Mouse (Mus musculus) urinary bladder, adult 18-20 months (tissue): ENCODE measurements at regions not wholly inside any gene's neighbourhood (a gene's known extent, or its start where the extent isn't known, plus 50 kb on each side); places are given as distances from the start of the nearest gene placed in this dataset.
A peak's percentile ranks its signal among the peaks of the same experiment; 100 is the strongest.

Experiments
- DNase-seq, 2 experiments: peaks; one replicate each; pipeline ENCODE4 v3.0.0; 2022; ENCODE audit warnings: low spot score in 2 of 2, mixed read lengths in 2 of 2

DNA sequence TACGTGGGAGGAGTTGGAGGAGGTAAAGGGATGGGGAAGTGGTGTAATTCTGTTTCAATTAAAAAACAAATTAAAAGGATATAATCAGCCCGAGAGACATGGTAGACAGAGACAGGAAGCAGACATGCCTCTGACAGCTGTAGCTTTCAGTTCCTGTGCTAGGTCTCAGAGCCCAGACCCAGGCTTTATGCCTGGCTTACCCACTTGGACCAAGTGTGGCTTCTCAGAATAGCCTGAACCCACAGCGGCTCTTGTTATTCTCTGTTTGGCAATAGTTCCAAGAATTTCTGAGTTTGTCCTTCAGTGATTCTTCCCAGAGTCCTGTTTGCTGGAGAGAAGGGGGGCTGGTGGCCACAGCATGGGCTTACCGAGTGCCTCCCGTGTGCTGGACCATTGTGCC is 182.4 kb downstream of the Pten start:
- DNase-seq, result no peak

DNA sequence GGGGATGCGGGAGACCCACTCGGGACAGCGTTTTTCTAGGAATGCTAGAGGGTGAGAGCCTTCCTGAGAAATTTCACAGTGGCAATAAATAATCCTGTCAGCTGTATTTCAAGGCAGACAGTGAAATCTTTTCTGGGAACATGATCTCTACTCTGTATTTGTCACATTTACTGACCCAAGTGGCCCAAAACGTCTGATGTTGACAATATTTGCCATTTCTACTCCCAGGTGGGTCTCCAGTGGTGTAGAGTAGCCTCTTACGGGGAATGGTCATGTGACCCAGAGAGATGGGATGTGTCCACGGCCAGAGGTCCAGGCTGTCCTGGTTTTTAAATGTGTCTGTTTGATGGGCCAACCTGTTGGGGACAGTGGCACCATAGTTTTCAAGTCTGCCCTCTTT is 183.5 kb downstream of the Pten start:
- no peak for DNase-seq

DNA sequence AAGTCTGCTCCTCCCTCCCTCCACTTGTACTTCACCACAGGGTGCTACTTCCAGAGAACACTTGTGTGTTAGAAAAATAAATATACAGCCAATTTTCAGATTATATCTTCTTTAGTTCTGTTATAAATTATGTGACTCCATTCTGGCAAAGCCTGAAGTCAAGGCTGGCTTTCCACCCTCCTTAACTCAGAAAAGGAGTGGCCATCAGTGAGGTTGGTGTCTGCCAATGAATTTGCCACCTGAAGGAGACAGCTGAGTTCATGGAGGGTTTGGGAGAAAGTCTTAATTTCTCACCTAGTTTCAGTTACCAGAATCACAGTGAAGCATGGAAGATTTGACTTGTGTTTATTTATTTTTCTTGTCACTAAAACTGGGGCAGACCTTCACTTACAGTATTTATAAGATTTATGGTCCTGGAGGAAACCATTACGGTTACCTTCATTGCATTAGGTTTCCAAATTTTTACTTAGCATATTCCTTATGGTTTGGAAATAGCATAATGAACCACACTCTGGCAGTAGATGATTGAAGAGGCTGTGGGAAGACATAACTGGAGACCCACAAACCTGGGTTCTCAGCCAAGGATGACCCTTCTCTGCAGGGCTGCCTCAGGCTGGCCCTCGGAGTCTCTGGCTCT is 186.4 kb downstream of the Pten start:
- no peak for DNase-seq

DNA sequence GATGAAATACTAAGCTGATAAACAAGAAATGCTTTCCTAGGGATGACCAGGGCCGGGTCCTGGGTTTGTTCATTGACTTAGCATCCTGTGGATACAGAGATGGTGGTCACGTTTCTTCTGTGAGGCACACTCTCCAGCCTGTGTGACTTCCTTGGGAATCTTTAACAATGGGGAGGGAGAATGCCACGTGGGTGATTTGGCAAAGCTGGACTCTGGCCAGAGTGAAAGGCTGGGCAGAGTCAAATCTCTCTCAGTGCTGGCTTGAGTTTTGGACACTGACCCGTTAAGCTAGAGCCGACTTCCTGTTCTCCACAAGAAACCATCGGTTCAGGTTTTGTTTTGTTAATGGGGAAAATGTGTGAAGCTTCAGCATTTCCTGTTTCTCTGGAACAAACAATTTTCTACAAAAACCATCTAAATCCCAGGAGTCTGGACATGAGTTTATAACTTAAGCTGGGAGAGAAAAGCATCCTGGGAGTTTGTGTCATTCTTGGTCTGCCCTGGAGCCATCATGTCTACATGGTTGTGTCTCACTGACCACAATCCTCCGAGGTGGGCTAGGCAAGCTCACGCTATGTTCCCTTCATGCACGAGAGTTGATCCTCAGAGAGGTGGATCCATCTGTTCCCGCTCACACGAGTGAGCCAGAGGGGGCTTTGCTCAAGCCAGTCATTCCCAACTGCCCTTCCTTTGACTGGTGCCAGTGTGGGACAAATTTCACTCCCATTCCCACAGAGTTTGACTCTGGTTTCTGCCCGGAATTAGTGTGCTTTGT is 190.0 kb downstream of the Pten start:
- DNase-seq, result no peak

DNA sequence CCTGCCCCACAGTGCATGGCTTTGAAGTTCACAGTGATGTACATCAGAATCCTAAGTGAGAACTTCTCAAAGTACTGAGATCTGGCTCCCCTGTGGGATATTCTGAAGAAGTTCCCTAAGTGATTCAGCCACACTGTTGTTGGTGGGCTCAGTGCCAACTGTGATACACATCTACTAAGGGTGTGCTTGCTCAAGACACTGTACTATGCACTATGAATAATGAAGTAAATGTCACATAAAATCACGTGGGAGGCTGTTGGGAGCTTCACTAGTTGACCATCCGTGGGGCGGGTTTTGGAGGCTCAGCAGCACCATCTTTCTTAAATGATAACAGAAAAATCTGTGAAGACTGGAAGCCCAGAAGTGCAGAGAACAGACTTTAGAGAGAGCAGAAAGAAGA is 193.0 kb downstream of the Pten start:
- no peak for DNase-seq

DNA sequence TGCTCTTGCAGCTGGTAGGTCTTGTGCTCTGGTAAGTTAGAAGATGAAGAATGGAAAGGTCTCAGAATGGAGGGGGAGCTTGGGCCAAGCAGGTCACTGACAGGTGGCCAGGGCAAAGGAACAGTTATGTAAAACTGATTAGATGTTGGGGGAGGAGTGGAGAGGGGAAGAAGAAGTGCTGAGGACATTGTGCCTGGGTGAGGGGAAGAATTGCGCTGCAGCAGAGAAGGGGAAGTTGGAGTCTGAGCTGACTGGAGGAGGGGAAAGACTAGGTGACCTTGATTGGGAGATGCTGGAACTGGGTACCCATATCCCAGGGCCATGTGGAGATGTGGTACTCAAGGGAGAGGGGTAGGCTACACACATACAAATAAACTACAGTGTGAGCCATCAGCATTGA is 193.5 kb downstream of the Pten start:
- DNase-seq, result no peak

DNA sequence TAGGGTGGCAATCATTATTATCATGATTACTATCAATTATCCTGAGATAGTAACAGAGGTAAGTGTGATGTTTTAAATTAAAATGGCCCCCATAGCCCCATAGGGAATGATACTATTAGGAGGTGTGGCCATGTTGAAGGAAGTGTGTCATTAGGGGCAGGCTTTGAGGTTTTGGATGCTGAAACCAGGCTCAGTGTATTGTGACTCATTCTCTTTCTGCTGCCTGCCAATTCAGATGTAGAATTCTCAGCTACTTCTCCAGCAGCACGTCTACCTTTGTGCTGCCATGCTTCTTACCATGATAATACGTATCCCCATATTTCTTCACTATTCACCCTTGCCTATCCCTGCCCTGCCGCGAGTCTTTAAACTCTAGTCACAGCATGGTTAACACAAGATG is 195.1 kb downstream of the Pten start:
- DNase-seq, result no peak

DNA sequence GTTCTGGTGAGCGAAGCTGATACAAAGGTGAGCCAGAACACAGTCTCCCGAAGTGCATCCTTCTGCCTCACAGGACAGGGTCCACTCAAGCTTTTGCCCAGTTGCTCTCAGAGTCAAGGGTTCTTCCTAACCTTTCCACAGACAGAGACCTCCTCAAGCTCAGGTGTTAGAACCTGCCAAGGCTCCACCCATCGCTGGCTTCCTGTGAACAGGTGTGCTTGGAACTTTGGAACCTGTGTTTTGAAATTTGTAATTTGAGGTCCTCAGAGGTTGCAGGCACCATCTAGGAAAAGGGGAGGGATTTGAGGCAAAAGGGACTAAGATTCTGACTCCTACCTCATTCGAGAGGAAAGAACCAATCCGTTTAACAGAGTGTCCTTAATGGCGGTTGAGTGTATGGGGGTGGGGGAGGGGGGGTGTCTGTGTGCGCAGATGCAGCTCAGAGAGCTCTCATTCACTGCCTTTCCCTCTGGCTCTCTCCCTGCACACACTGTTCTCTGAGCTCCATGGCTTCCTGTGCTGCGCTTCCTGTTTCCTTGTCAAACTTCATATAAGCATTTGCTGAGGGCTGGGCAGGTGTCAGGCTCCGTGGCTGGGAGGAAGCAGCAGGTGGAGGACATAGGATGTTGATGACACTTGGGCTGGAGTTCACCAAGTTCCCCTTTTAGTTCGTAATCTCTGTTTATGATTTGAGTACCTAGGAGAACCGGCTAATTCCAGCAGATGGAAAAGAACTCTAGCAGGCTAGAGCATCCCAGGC is 195.8 kb downstream of the Pten start:
- no peak for DNase-seq

DNA sequence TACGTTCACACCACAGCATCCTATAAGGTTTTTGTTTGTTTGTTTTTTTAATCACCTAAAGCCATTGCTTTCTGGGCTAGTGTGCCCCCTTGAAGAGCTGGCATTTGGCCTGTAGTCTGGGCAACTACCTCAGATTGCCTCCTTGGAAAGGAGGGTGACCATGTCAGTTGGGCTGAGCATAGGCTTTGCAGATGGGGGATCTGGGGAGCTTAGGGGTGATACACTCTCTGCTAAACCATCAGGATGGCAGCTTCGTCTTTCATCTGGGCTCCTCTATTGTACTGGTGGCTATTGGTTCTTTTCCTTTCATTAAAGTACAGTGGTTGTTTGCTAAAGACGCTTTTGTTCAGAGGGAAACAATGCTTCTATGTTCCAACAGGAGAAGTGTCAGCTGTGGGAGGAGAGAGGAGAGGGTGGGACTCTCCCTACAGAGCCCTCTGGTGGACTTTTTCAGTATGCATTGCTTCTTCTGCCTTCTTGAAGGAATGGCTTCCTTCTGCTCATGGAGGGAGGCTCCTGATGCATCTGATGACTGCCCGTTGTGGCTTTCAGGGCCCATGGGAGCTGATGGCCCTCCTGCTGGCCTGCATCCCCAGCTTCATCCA is 196.8 kb downstream of the Pten start:
- peak; percentile 12 to 18 for DNase-seq

DNA sequence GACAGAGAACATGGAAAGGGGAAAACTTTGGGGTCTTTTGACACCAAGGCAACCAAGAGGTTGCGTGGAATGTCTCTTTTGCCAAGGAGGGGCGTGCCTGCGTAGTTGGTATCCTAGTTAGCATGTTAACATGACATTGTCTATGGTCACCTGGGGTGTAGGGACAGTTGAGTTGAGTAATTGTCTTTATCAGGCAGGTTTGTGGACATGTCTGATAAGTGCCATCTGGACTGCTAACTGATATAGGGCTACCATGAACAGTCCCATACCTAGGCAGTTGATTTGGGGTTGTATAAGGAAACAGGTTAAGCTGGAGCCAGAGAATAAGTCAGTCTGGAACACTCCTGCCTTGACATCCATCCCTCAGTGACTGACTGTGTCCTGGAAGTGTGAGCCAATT is 197.6 kb downstream of the Pten start:
- DNase-seq, result no peak

DNA sequence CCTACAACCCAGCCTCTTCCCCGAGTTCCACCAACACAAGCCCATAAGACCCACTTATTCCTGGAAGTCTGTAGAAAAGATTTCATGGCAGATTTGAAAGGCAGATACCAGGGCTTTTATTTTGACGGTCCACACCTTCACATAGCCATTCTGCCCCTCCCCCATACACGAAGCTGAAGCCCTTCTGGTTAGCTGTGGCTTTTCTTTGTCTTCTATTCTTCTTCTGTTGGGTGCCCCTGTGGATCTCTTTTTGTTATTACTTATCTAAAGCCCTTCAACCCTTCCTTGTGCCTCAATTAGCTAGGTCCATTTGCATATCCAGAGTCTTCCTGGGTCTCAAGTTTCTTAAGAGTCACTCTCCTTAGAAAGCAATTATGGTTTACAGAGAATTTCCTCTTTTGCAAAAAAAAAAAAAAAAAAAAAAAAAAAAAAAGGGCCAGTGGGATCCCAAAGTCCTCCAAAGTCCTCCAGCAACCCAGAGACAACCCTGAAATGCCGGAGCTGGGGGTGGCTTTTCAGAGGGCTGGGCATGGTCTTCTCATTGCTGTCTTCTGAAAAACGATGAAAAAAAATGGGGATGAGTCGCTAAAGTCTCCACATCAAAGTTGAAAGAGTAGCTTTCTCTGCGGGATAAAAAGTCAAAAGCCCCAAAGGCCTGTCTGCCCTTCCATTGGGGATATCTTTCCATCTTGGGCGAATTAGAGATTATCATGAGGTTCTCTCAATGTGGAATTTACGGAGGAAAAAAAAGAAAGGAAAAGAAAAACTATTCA is 199.0 kb downstream of the Pten start:
- DNase-seq, result no peak

DNA sequence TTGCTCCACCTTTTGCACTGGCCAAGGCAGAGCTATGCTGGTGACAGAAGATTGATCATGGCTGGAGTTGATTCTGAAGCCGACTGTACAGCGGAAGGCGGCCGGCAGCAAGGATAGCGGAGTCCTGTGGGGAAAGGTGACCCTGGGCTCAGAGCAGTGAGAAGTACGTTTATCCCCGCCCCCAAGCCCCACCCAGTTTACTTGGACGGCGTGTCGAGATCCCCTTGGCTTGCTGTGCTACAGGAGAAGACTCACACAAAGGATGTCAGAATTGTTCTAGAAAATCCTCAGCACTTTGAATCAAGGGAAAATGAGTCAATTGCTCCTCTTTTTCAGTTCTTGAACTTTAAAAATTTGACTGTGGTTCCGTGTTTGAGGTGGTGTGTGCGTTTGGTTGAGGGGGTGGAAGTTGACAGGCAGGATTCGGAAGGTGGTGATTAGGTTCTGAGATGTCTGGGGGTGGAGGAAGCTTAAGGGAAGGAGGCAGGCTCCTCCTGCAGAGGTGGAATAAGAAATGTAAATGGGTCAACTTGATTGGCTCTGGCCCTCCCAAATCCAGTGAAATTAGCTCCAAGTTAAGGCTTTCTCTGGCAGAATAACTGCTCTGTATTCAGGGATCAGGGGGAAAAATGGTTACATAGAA is 199.7 kb downstream of the Pten start:
- DNase-seq, result no peak

DNA sequence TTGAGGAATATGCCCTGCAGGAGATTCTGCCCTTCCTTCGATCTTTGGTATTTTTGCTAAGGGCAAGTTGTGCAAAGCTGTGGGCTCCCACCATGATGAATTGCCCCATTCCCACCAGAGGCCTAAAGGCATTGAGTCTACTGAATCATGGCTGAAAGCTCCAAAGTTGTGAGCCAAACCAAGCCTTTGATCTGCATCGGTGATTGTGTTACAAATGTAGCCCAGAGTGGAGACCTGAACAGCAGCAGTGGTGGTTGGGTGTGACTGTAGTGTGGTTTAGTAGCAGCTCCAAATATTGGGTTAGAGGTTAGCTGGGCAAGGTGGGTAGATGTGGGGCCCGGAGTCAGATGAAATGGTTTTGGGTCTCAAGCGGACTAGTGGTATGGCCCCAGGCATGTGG is 201.0 kb downstream of the Pten start:
- DNase-seq, result no peak

DNA sequence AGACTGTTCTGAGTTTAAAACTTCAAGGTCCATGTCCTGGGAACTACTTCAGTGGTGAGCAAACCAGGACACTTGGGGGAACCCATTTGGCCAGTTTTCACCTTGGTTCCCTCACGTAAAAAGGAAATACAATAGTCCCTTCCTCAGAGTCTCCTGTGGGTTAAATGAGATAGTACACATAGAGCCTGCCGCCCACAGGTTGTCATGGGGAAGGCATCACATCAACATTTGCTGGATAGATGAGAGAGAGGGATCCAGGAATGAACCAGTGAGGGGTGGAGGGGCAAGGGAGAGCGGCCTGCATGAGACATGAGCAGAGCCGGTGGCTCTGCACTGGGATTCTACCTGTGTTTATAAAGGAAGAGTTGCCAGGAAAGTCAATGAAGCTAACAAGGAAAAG is 201.5 kb downstream of the Pten start:
- no peak for DNase-seq

DNA sequence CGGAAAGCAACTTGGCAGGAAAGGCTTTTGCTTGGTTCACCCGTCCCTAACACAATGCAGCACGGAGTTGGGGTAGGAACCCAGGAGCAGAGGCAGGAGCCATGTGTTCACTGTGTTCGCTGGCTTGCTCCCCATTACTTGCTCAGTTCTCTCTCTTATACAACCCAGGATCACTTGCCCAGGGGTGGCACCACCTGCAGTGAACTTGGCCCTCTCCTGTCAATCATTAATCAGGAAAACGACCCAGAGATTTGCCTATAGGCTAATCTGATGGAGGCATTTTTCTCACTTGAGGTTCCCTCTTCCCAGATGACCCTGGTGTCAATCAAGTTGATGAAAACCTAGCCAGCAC is 202.5 kb downstream of the Pten start:
- DNase-seq, result no peak

DNA sequence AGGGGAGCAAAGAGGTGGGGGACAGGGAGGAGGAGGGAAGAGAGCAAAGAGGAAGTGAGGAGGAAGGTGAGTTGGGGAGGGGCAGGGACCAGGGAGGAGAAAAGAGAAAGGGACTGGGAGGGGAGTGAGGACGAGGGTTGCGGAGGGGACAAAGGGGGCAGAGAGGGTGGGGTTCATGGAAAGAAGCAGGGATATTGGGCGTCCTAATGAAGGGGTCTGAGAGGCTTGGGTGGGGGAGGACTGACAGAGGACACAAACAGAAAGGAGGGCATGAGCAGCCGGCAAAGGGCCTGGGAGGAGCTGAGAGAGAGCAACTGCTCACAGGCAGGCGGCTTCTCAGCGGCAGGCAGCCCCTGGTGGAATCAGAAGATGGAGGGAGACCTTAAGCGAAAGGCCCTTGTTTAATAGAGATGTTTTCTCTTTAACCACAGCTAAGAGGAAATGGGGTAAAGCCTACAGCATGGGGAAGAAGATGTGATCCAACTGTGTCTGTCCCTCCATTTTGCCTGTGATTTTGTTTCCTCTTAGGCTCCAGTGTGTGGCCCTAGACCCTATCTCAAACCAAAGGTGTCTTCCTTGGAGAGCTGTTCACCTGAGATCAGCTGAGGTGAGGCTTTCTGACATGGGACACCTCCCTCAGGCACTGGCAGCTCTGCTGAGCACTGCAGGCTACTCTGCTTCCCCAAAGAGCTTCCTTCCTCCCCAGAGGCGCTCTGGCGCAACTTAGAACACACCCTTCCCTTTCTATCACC is 203.1 kb downstream of the Pten start:
- DNase-seq, result no peak

DNA sequence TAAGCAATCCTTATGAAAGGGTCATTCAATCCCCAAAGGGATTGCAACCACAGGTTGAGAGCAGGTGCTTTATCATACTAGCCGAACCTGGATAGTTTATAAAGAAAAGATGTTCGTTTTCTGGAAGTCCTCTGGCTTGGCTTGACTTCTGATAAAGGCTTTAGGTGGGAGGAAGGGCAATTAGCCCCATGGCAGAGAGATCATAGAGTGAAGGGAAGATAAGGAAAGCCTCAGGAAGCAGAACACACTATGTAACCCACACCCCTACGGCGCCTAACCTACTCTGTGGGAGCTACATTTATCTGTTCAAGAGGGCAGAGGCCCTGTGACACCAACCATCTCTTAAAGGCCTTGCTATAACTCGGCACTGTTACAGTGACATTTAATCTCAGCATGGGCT is 204.2 kb downstream of the Pten start:
- DNase-seq, result no peak

DNA sequence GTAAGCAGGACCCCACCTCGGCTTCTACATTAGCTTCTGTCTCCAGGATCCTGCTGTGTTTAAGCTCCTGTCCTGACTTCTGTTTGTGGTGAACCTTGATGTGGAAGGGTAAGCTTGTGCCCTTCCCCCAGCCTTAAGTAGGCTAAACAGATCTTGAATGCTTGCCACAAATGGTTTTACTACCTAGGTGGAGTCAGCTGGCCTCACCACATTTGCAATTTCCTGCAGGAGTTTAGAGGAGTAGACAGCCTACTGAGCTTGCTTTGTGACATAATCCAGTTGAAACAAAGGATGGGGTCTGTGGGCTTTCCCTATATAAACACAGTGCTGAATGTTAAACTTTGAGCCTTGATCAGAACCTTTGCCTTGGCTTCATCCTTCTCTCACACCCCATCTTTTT is 206.7 kb downstream of the Pten start:
- no peak for DNase-seq

DNA sequence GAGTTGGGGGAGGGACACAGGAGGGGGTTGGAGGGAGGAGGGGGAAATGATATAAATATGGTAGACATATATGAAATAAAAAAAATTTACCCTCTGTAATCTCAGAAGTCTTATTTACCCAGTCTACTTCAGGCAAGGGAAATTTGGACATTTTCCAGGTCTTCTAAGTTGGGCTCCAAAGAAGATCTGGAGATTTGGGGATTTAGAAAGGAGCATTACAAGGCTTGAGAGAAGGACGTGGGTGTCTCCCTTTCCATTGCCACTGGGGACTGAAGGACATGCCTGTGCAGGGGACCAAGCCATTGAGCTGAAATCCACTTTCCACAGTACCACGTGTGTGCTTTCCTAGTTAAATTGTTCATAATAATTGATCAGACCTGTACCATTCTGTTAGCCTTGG is 208.2 kb downstream of the Pten start:
- no peak for DNase-seq

DNA sequence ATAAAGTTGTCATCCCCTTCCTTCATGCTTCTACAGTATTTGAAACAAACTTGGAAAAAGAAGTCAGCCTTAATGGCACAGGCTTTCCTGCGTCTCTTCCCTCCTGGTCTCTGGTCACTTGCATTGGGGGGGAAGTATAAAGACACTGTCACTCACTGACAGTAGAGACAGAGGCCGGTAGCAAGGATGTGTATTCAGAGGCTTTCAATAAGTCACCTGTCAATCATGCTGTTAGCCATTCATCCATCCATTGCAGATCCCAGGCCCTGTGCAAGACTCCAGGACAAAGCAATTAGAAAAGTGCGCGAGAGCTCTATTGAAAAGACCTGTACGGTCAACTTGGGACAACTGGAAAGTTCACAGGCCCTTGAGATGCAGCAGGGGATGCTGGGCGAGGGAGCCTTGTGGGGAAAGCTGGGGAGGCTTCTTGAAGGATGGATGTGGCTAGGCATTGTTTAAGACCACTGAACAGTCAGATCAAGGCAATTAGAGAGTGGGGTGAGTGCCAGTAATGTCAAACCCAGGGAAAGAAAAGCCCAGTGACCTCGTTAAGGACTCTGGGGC is 212.0 kb downstream of the Pten start:
- DNase-seq, result no peak
